Mouse (Mus musculus) thymus, adult 2 months (tissue): ENCODE measurements around the gene Ccng2. TPM values are rescaled to one million over a fixed set of nuclear protein-coding genes. Genes with fewer than 3 reads are reported as not detected.

ENCODE experiments used
- DNase-seq: peaks from one replicate; pipeline ENCODE4 v3.0.0; 2021
- H3K27ac ChIP-seq: fragments of 200-500 bp; 2 replicates; pipeline ENCODE4 v1.5.1; 2012; ENCODE audit warnings: low read length, control low read depth; ENCODE audit not compliant: control insufficient read depth, insufficient read depth
- H3K27me3 ChIP-seq: fragments of 200-500 bp; 2 replicates; pipeline ENCODE4 v1.6.1; 2012; ENCODE audit warnings: mild to moderate bottlenecking, low read length, moderate library complexity, mixed read lengths; ENCODE audit not compliant: control insufficient read depth, insufficient read depth
- H3K36me3 ChIP-seq: fragments of 200-500 bp; 2 replicates; pipeline ENCODE4 v1.6.1; 2012; ENCODE audit warnings: mild to moderate bottlenecking, low read length, moderate library complexity; ENCODE audit not compliant: control insufficient read depth, insufficient read depth
- H3K4me1 ChIP-seq: fragments of 200-500 bp; replicated peaks from 2 replicates; pipeline ENCODE4 v1.6.1; 2012; ENCODE audit warnings: low read length; ENCODE audit not compliant: control insufficient read depth, insufficient read depth
- H3K4me3 ChIP-seq: fragments of 200-500 bp; 2 replicates; pipeline ENCODE4 v1.5.1; 2012; ENCODE audit warnings: mild to moderate bottlenecking, low read length, control low read depth, moderate library complexity; ENCODE audit not compliant: control insufficient read depth, insufficient read depth
- CTCF ChIP-seq: fragments of 200-500 bp; IDR thresholded peaks from 2 replicates; pipeline ENCODE4 v1.5.1; 2012; ENCODE audit warnings: mild to moderate bottlenecking, control low read depth, low read length, moderate library complexity, borderline replicate concordance; ENCODE audit not compliant: control insufficient read depth, poor library complexity, insufficient read depth; ENCODE audit errors: extremely low read depth
- POLR2A ChIP-seq: fragments of 200-500 bp; IDR thresholded peaks from 2 replicates; pipeline ENCODE4 v1.6.1; 2012; ENCODE audit warnings: mild to moderate bottlenecking, low read length, control low read depth, moderate library complexity; ENCODE audit not compliant: control insufficient read depth, poor library complexity, insufficient read depth; ENCODE audit errors: extremely low read depth
- WGBS: fragments of 180-500 bp; shearing (Covaris S2); methylation state at CpG from one replicate; pipeline ENCODE4 v1.1.7; 2018; 5-methylcytosine and 5-hydroxymethylcytosine counted together
- polyA plus RNA-seq: library from polyadenylated mRNA; depleted of rRNA; stranded (reverse); fragments of >200 nt; gene quantifications from 2 replicates; pipeline ENCODE4 v1.2.3, GENCODE M21; 2012; rRNA removed

Gene Ccng2
- polyA plus RNA-seq, 1 experiment: 78.4 TPM

GRCm38 (mm10) chr5:93296341-93296746, 29.3 kb downstream of the Ccng2 start:
- H3K36me3 ChIP-seq: no peaks in the 10 kb centered on the region
- no peak overlapping the region for H3K4me3 ChIP-seq
- H3K4me1 ChIP-seq: no peaks in the 10 kb centered on the region
- no peak for DNase-seq
- WGBS: 84% methylated on average over 5 of the region's 5 CpGs
- no peak overlapping the region for H3K27ac ChIP-seq
- H3K27me3 ChIP-seq: no peaks in the 10 kb centered on the region
- TF ChIP-seq CTCF (no peak), POLR2A (no peak)

DNA sequence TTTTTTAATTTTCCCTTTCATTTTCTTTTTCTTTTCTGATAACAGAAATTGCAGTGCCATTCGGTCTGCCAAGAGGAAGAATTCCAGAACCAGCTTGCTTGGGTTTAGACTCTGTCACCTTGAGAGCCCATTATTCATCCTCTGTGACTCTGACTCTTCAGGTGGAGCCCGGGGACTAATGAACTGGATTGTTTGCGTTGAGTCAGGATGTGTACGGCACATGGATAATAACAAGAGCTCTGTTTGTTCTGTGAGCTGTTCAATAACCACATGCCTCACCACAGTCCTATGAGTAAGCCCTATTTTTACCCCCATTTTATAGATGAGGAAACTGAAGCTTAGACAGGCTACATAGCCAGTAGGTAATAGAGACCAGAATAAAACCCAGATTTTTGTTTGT, 29.7 kb downstream of the Ccng2 start:
- DNase-seq: no peak
- Histone ChIP-seq H3K4me1 (no peaks in the 10 kb centered on the region), H3K27ac (no peak overlapping the region), H3K4me3 (no peak overlapping the region), H3K27me3 (no peaks in the 10 kb centered on the region), H3K36me3 (no peaks in the 10 kb centered on the region)
- 79% methylated on average over 4 of the region's 4 CpGs for WGBS
- TF ChIP-seq POLR2A: no peak
- TF ChIP-seq CTCF: no peak

DNA sequence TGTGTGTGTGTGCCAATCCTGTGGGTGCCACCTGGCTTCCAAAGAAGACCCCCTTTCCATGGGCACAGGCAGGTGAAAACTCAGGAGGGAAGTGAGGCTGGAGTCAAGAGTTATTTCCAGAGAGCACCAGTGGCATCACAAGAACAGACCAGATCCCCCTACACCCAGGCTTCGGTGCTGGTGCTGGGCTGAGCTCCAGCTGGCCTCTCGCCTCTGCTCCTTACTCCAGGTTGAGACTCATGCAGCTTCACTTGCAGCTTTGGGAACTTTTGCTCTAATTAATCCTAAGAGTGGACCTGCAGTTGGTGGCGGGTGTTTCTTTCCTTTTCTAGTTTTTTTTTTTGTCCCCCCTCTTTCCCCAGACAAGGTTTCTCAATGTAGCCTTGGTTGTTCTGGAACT, 30.3 kb downstream of the Ccng2 start:
- DNase-seq: no peak
- no peak overlapping the region for H3K4me3 ChIP-seq
- no peaks in the 10 kb centered on the region for H3K36me3 ChIP-seq
- no peak for TF ChIP-seq POLR2A
- no peak for TF ChIP-seq CTCF
- H3K27me3 ChIP-seq: no peaks in the 10 kb centered on the region
- no peaks in the 10 kb centered on the region for H3K4me1 ChIP-seq
- WGBS: 92% methylated on average over 3 of the region's 3 CpGs
- no peak overlapping the region for H3K27ac ChIP-seq

DNA sequence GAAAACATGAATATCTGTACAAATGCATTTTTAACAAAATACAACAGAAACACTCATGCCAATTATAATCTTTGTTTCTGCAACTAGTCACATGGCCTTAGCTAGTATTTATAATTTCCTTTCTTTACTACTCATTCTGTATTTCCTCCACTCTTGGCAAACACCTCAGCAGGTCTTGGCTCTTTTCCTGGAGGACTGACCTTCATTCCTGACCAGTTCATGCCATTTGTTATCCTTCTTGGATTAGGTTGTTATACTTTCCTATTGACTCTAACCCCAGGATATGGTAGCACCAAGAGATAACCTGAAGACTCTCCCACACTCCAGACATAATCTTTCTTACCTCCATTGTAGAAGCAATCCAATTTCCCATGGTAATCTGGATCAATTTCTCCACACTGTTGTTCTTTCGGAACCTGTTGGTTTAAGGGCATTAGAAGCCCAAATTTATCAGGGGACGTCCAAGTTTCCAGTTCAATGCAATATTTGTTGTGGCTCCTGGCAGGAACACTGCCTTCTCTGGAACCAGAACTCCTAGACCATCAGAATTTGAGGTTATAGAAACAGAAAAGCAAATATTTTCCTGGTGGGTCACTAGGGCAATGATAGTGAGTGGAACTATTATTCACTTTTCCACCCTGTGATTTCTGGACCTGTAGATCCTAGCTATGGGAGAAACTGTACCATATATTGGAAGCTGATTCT, 38.2 kb downstream of the Ccng2 start:
- DNase-seq: no peak
- no peak overlapping the region for H3K27ac ChIP-seq
- 93% methylated on average over 2 of the region's 2 CpGs for WGBS

GRCm38 (mm10) chr5:93308909-93309308, 41.9 kb downstream of the Ccng2 start:
- 93% methylated on average over 2 of the region's 2 CpGs for WGBS
- TF ChIP-seq CTCF: no peak
- no peak for TF ChIP-seq POLR2A
- DNase-seq: no peak
- no peaks in the 10 kb centered on the region for H3K36me3 ChIP-seq
- no peak overlapping the region for H3K27ac ChIP-seq
- no peaks in the 10 kb centered on the region for H3K4me1 ChIP-seq
- H3K4me3 ChIP-seq: no peak overlapping the region
- H3K27me3 ChIP-seq: no peaks in the 10 kb centered on the region

More for the DNA sequence above, 38.2 kb downstream of the Ccng2 start:
- no peaks in the 10 kb centered on the region for H3K27me3 ChIP-seq
- no peak overlapping the region for H3K4me3 ChIP-seq
- TF ChIP-seq POLR2A (no peak), CTCF (no peak)
- no peaks in the 10 kb centered on the region for H3K36me3 ChIP-seq
- no peaks in the 10 kb centered on the region for H3K4me1 ChIP-seq

- Histone ChIP-seq H3K36me3 (no peaks in the 10 kb centered on the region), H3K4me1 (no peaks in the 10 kb centered on the region)
- WGBS: 42% methylated on average over 1 of the region's 1 CpGs
Measured at GRCm38 (mm10) chr5:93323320-93324001, 56.4 kb downstream of the Ccng2 start.

More at GRCm38 (mm10) chr5:93323320-93324001, 56.4 kb downstream of the Ccng2 start:
- Histone ChIP-seq H3K4me3 (no peak overlapping the region), H3K27me3 (no peaks in the 10 kb centered on the region), H3K27ac (no peak overlapping the region)
- TF ChIP-seq CTCF (no peak), POLR2A (no peak)
- no peak for DNase-seq

Other genes starting within 250 kb of the Ccng2 start
- 0.65 and 0.82 TPM in 2 replicates for gene Sowahb, start 222.2 kb upstream of the Ccng2 start, polyA plus RNA-seq
- 39.0 and 48.9 TPM in 2 replicates for gene Sept11, start 173.8 kb upstream of the Ccng2 start, polyA plus RNA-seq
- gene Ccni, start 60.8 kb upstream of the Ccng2 start, polyA plus RNA-seq: 121 and 155 TPM in 2 replicates
- gene 2010109A12Rik, start 60.7 kb upstream of the Ccng2 start, polyA plus RNA-seq: 0.20 and 0.34 TPM in 2 replicates